Mouse (Mus musculus): ENCODE results near the gene Gm17581.

Gene Gm17581

GRCm38 (mm10) chr2:155693136-155693535 lies 42.5 kb downstream of the Gm17581 start:
- DNase-seq (ENCODE audit: extremely low spot score, low read depth, low spot score) = no peak

DNA sequence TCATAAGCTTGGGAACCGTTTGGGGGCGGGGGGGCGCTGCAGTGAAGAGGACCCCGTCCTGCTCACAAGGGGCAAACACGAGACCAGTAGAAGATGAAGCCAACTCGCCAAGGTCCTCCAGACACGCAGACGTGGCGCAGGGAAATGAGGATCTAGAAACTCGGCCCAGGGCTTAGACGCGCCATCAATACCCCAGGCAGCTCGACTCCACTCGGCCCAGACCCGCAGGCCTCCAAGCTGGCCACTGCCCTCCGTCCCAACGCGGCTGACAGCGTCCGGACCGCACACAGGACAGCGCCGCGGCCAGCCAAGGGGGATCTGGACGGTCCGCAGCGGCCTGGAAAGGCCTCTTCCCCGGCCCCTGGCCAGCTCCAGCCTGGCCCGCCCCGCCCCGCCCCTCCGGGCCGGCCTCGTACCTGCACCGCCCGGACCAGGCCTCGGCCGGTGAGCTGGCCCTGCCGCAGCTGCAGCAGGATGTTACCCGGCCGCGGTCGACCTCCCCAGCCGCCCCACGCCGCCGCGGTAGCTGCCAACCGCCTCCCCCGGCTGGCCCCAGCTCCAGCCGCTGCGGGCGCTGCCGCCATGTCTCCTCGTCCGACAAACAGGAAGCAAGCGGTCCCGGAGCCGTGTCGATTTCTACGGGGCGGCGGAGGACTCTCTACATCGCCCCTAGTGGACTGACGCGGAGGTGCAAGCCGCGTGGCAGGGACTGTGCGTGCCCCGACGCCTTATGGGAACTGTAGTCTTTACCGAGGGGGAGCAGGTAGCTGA lies 43.8 kb downstream of the Gm17581 start, which contains the start of gene Trpc4ap:
Trpc4ap (minus strand) TSS at position 662 of the 771 bp plus-strand sequence.
- peak; percentile 78 for DNase-seq (ENCODE audit: extremely low spot score, low read depth, low spot score)

- DNase-seq (ENCODE audit: extremely low spot score, low read depth, low spot score) = no peak
Observed at GRCm38 (mm10) chr2:155691336-155691722, 44.3 kb downstream of the Gm17581 start.

DNA sequence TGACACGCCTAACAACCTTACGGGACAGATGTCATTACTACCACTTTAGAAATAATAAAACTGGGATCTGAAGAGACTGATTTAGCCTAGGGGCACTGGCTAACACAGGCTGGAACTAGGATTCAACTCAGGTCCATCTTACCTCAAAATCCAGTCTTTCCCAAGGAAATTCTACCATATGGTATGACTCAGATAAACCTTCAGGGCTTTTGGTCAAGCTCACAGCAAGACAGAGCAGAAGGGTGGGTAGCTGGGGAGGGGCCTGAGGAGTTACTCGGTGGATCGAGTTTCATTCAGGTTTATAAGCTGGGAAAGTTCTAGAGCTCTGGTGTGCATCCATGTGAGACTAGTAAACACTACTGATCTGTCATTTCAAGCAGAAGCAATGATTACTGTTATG lies 46.5 kb downstream of the Gm17581 start:
- no peak for DNase-seq (ENCODE audit: extremely low spot score, low read depth, low spot score)

DNA sequence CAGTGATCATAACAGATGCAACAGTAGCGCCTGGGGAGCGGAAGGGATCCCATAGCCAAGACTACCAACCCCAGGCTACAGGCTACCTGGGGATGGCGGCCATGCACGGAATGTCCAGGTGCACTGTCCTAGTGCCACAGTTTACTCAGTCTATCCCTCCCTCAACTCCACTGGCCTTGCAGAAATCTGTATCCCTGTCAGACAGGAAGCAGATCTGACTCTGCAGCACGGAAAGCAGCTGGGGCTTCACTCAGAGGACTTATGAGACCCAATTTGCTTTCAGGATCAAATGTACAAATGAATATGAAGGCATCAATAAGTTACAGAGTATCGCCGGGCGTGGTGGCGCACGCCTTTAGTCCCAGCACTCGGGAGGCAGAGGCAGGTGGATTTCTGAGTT lies 47.9 kb downstream of the Gm17581 start:
- no peak for DNase-seq (ENCODE audit: extremely low spot score, low read depth, low spot score)

GRCm38 (mm10) chr2:155686572-155686971 lies 49.1 kb downstream of the Gm17581 start:
- DNase-seq (ENCODE audit: extremely low spot score, low read depth, low spot score) = no peak
